Mouse (Mus musculus) heart, embryonic 12.5 days (tissue): ENCODE data around the gene Surf2. TPM values are rescaled to one million over a fixed set of nuclear protein-coding genes. Genes with fewer than 3 reads are reported as not detected.

ENCODE experiments used
- ATAC-seq: fragments of 200-750 bp; cut with Nextera tagmentation; 2 replicates; pipeline ENCODE4 v1.8.0; 2017; ENCODE audit warnings: moderate TSS enrichment, moderate library complexity; ENCODE audit not compliant: insufficient number of reproducible peaks, low FRiP score
- H3K27ac ChIP-seq: fragments of 300-500 bp; sonication (generic); 2 replicates; pipeline ENCODE4 v1.5.1; 2016; ENCODE audit warnings: mild to moderate bottlenecking, moderate library complexity; ENCODE audit not compliant: poor library complexity, severe bottlenecking
- H3K27me3 ChIP-seq: fragments of 300-500 bp; sonication (generic); replicated peaks from 2 replicates; pipeline ENCODE4 v1.6.1; 2016; ENCODE audit warnings: mild to moderate bottlenecking, moderate library complexity
- H3K36me3 ChIP-seq: fragments of 300-500 bp; sonication (generic); 2 replicates; pipeline ENCODE4 v1.6.1; 2016; ENCODE audit warnings: mild to moderate bottlenecking, moderate library complexity
- H3K4me1 ChIP-seq: fragments of 300-500 bp; sonication (generic); replicated peaks from 2 replicates; pipeline ENCODE4 v1.6.1; 2016; ENCODE audit warnings: mild to moderate bottlenecking
- H3K4me2 ChIP-seq: fragments of 300-500 bp; sonication (generic); 2 replicates; pipeline ENCODE4 v1.6.1; 2016; ENCODE audit warnings: mild to moderate bottlenecking, moderate library complexity
- H3K4me3 ChIP-seq: fragments of 300-500 bp; sonication (generic); 2 replicates; pipeline ENCODE4 v1.5.1; 2016; ENCODE audit warnings: mild to moderate bottlenecking
- H3K9ac ChIP-seq: fragments of 300-500 bp; sonication (generic); 2 replicates; pipeline ENCODE4 v1.6.1; 2016; ENCODE audit warnings: mild to moderate bottlenecking, moderate library complexity
- H3K9me3 ChIP-seq: fragments of 300-500 bp; sonication (generic); replicated peaks from 2 replicates; pipeline ENCODE4 v1.6.1; 2016; ENCODE audit warnings: mild to moderate bottlenecking, moderate library complexity
- WGBS: fragments of 180-500 bp; shearing (Covaris S2); methylation state at CpG from one replicate; pipeline ENCODE4 v1.1.7; 2016; 5-methylcytosine and 5-hydroxymethylcytosine counted together
- polyA plus RNA-seq: library from polyadenylated mRNA; unstranded; fragments of >200 nt; fragmentation: Nextera tagmentation; extraction: Ambion mirVana; gene quantifications from 2 replicates; pipeline ENCODE4 v1.2.1, GENCODE M21; 2016

The Surf2 gene
- polyA plus RNA-seq, 1 experiment from 2014 or later: 30.5 TPM

- no peak for ATAC-seq
- no peak overlapping the region for H3K4me2 ChIP-seq
- H3K27me3 ChIP-seq: no peaks in the 10 kb centered on the region
- H3K4me3 ChIP-seq: no peak overlapping the region
- no peak overlapping the region for H3K27ac ChIP-seq
- H3K9me3 ChIP-seq: no peaks in the 10 kb centered on the region
- peaks cover 40% of the 10 kb centered on the region for H3K36me3 ChIP-seq
- H3K9ac ChIP-seq: no peak overlapping the region
- 92% methylated on average over 3 of the region's 3 CpGs for WGBS
- peaks cover 34% of the 10 kb centered on the region for H3K4me1 ChIP-seq
These were observed 9.7 kb upstream of the Surf2 start for GRCm38 (mm10) chr2:26906431-26906830.

- H3K4me3 ChIP-seq: no peak overlapping the region
- no peak overlapping the region for H3K4me2 ChIP-seq
- no peak overlapping the region for H3K9ac ChIP-seq
- H3K27me3 ChIP-seq: no peaks in the 10 kb centered on the region
- H3K9me3 ChIP-seq: no peaks in the 10 kb centered on the region
- ATAC-seq: no peak
- H3K36me3 ChIP-seq: peaks cover 47% of the 10 kb centered on the region
- 58% methylated on average over 4 of the region's 4 CpGs for WGBS
- no peak overlapping the region for H3K27ac ChIP-seq
- peaks cover 34% of the 10 kb centered on the region for H3K4me1 ChIP-seq
These were observed 9.1 kb upstream of the Surf2 start for GRCm38 (mm10) chr2:26907109-26907508.

- H3K9ac ChIP-seq: peak overlapping the region; percentile 58
- peaks cover 64% of the 10 kb centered on the region for H3K36me3 ChIP-seq
- no peak overlapping the region for H3K27ac ChIP-seq
- peak overlapping the region; percentile 95 for H3K4me2 ChIP-seq
- H3K9me3 ChIP-seq: no peaks in the 10 kb centered on the region
- peaks cover 37% of the 10 kb centered on the region for H3K4me1 ChIP-seq
- peak overlapping the region; percentile 79 for H3K4me3 ChIP-seq
- no peaks in the 10 kb centered on the region for H3K27me3 ChIP-seq
- no peak for ATAC-seq
- 77% methylated on average over 18 of the region's 18 CpGs for WGBS
These were observed 7.3 kb upstream of the Surf2 start for GRCm38 (mm10) chr2:26908710-26909386.

GRCm38 (mm10) chr2:26909387-26909784, 6.8 kb upstream of the Surf2 start:
- no peaks in the 10 kb centered on the region for H3K9me3 ChIP-seq
- peaks cover 34% of the 10 kb centered on the region for H3K4me1 ChIP-seq
- H3K4me3 ChIP-seq: peak overlapping the region; percentile 79
- H3K9ac ChIP-seq: peak overlapping the region; percentile 84
- peaks cover 66% of the 10 kb centered on the region for H3K36me3 ChIP-seq
- H3K27me3 ChIP-seq: no peaks in the 10 kb centered on the region
- no peak for ATAC-seq
- peak overlapping the region; percentile 95 for H3K4me2 ChIP-seq
- H3K27ac ChIP-seq: peak overlapping the region; percentile 86; the same call in 1 of the 2 replicates

GRCm38 (mm10) chr2:26910124-26910993, 5.8 kb upstream of the Surf2 start, which contains the start of the genes Med22 and Rpl7a:
Med22 (minus strand) TSS chr2:26910677.
Rpl7a (plus strand) TSS chr2:26910764.
- under 1% methylated on average over 74 of the region's 74 CpGs for WGBS
- Histone ChIP-seq H3K9me3 (no peaks in the 10 kb centered on the region), H3K4me3 (peak within 1 kb of the TSS; percentile 79), H3K4me1 (peaks cover 38% of the 10 kb centered on the region), H3K9ac (peak within 1 kb of the TSS; percentile 96), H3K36me3 (peaks cover 63% of the 10 kb centered on the region), H3K4me2 (peak within 1 kb of the TSS; percentile 95), H3K27ac (peak within 1 kb of the TSS; percentile 91), H3K27me3 (no peaks in the 10 kb centered on the region)
- ATAC-seq: peak; percentile 95

GRCm38 (mm10) chr2:26910994-26911765, 5.0 kb upstream of the Surf2 start:
- ATAC-seq: peak; percentile 56
- H3K4me3 ChIP-seq: peak overlapping the region; percentile 79
- 1% methylated on average over 37 of the region's 37 CpGs for WGBS

GRCm38 (mm10) chr2:26912253-26912770, 3.9 kb upstream of the Surf2 start:
- Histone ChIP-seq H3K4me3 (peak overlapping the region; percentile 79), H3K27me3 (no peaks in the 10 kb centered on the region), H3K9ac (peak overlapping the region; percentile 96), H3K27ac (no peak overlapping the region), H3K4me1 (peaks cover 51% of the 10 kb centered on the region), H3K9me3 (no peaks in the 10 kb centered on the region), H3K36me3 (peaks cover 44% of the 10 kb centered on the region), H3K4me2 (peak overlapping the region; percentile 95)
- WGBS: 80% methylated on average over 5 of the region's 5 CpGs
- ATAC-seq: no peak

More at GRCm38 (mm10) chr2:26910994-26911765, 5.0 kb upstream of the Surf2 start:
- Histone ChIP-seq H3K27me3 (no peaks in the 10 kb centered on the region), H3K36me3 (peaks cover 55% of the 10 kb centered on the region), H3K9ac (peak overlapping the region; percentile 96), H3K9me3 (no peaks in the 10 kb centered on the region), H3K27ac (peak overlapping the region; percentile 91), H3K4me1 (peaks cover 44% of the 10 kb centered on the region), H3K4me2 (peak overlapping the region; percentile 95)

GRCm38 (mm10) chr2:26913416-26914147, 2.6 kb upstream of the Surf2 start:
- no peak for ATAC-seq
- Histone ChIP-seq H3K27me3 (no peaks in the 10 kb centered on the region), H3K36me3 (peaks cover 46% of the 10 kb centered on the region), H3K4me1 (peaks cover 57% of the 10 kb centered on the region), H3K4me2 (no peak overlapping the region), H3K9ac (no peak overlapping the region), H3K4me3 (no peak overlapping the region), H3K27ac (no peak overlapping the region), H3K9me3 (no peaks in the 10 kb centered on the region)
- 75% methylated on average over 17 of the region's 17 CpGs for WGBS

- Histone ChIP-seq H3K4me1 (peaks cover 49% of the 10 kb centered on the region), H3K27ac (no peak overlapping the region), H3K4me3 (no peak overlapping the region), H3K9ac (no peak overlapping the region), H3K36me3 (peaks cover 54% of the 10 kb centered on the region), H3K9me3 (no peaks in the 10 kb centered on the region), H3K4me2 (no peak overlapping the region; the same call in 1 of the 2 replicates), H3K27me3 (no peaks in the 10 kb centered on the region)
- ATAC-seq: no peak
- 63% methylated on average over 8 of the region's 8 CpGs for WGBS
These were observed 1.8 kb upstream of the Surf2 start for GRCm38 (mm10) chr2:26914148-26914941.
